Mouse (Mus musculus) spleen, postnatal 36 days (tissue): ENCODE measurements around the gene Leng8.
A peak's percentile ranks its signal among the peaks of the same experiment; 100 is the strongest.

Experiments
- DNase-seq, 2 experiments: peaks; one replicate each; pipeline ENCODE4 v3.0.0; 2022; ENCODE audit warnings: low spot score in 2 of 2, mixed read lengths in 1 of 2

Leng8 gene

DNA sequence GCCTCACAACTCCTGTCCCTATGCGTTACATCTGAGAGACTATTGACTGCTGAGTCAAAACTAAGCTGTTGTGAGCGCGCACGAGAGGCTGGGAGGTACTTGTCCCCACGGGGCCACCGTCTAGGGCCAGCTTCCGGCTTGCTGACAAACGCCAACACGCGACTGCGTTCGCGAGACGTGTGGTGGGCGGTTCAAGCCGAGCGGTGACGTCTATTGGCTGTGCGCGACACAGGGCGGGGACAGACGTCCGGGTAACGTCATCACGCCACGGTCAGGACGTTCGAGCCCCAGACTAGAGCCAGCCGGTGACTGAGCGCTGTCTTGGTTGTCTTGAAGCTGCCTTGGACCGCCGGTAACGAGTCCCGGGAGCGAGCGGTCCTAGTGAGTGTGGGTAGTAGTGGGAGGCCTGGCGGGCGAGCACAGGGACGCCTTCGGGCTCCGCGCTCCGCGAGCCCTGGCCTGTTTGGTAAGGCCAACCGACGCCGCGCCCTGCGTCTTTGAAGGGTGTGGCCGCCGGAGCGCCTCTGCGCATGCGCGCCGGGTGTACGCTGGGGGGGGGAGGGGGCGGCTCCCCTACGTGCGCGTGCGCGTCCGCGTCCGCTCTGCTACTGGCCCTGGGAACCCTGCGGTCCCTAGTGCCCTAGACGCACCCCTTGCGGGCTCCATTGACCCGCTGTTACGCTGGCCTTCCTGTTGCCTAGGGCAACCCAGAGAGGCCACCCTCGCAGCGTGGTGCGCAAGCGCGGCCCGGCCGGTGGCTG is at the start of gene Leng8:
TSS of gene Leng8 (plus strand) at position 269 of the 761 bp plus-strand sequence.
- peak; percentile 98 to 99 for DNase-seq

DNA sequence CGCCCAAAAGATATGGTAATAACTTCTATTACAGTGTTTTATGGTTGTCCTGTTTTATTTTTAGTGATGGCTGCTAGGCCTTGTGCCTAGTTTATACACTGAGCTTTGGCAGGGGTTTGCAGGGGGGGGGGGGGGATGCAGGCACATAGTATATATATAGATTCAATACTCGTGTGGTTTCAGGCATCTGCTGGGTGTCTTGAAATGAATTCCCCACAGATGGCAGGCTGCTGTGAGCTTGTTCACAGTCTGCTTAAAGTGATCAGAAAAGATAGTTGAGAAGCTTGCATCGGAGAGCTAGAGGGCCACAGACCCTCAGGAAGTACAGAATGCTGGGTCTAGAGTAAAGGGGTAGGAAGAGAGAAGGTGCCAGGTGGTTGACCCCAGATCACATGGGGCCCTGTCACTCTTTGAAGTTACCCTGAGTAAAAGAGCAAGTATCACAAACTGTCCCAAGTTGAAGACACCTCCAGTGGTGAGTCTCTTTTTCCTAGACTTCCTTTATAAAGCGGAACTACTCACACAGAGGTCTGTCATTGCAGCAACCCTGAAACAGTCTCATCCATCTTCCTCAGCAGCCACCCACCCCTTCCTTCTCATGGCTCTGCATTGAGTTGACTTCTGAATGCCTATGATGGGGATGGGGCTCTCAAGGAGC is 49.5 kb upstream of the Leng8 start:
- DNase-seq = peak; percentile 24 to 36

DNA sequence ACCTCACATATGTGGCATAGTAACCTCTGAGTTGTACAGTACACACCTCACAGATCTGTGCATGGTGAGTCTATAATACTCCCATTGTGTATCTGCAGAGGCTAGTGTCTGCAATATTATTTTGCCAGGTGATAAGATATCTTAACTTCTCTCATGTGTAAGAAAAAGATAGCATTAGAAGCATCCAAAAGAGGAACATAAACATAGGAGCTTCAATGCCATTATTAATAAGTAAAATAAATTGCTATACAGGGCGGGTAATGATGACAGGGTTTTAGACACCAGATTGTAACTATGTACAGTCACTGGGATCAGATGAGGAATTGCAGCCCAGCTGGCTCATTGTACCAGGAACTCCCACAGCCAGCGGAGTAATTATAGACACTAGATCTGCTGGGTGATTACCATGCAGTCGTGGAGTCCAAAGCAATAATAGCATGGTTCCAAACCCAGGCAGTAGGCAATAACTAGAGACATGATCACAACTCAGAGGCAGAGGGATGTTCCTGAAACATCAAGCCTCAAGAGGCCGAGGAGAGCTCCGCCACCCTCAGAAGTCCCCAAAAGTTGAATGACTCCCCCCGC is 48.9 kb upstream of the Leng8 start:
- no peak for DNase-seq

DNA sequence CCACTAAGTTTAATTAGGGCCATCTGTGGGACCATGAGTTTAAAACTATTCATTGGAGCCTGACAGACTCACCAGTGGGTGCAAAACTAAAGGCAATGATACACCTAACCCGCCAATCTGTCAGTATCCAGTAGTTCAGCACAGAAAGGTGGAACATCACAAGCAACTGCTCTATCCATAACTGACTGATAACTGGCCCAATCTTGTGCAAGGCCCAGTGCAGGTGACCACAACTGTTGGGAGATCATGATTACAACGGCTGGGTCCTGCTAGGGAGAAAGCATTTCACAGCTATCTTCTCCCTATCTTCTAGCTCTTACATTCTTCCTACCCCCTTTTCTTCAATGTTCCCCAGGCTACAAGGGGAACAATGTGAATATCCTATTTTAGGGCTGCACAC is 48.2 kb upstream of the Leng8 start:
- DNase-seq = no peak

DNA sequence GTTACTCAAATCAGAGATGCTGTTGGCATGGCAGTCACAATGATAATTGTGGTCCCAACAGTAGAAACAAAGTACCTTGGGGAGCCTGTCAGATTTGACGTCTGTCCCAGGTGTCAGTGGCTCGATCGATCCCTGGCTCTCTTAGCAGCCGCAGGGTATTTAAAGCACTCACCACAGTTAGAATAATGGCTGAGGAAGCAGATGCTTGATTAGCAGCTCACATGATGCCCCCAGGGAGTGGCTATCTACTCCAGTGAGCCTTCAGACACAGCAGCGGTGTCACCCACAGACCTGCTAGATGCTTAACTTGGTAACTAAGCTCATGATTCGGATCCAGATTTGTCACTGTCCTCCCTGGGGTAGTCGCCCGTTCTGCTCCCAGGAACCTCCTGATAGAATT is 45.7 kb upstream of the Leng8 start:
- DNase-seq = peak; percentile 64 to 65

DNA sequence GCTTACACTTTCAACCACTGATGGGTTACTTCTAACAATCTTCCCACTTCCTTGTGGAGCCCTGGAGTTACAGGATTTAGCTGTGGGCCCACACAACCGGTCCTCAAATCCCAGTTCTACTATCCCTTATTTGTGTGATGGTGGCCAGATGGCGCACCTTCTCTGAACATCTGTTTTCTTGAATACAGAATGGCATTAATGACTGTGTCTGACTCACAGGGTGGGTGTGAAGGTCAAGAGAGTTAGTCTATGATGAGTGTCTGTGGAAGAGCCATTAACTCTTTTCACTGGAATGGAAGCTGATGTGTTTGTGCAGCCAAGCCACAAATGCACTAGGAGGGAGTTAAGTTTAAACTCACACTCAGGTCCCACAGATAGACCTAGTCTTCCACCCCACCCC is 38.5 kb upstream of the Leng8 start:
- DNase-seq = no peak

DNA sequence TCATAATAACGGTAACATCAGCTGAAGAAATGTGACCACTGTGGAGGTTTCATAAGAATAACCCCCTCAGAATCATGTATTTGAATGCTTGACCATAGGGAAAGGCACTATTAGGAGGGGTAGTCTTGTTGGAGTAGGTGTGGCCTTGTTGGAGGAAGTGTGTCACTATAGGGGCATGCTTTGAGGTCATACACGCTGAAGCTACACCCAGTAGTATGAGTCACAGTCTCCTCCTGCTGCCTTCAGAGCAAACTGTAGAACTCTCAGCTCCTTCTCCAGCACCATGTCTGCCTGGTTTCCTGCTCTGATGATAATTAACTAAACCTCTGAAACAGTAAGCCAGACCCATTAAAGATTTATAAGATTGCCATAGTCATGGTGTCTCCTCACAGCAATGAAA is 38.0 kb upstream of the Leng8 start:
- no peak for DNase-seq

DNA sequence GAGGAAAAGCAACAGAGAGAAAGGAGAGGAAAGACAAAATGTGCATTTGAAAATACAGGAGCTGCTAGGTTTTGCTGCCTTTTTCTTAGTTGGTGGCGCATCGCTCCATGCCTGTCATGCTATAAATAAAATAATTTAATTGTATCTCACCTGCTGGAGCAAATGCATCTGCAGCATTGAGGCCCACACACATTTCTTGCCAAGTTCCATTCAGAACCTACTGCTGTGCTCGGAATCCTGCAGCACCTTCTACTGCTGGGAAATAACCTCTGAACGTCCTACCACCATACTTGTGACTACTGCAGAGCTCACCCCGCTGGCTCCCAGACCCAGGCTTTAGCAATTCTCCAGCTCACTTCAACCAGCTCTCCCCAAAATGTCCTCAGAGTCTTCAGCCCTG is 35.7 kb upstream of the Leng8 start:
- no peak for DNase-seq

DNA sequence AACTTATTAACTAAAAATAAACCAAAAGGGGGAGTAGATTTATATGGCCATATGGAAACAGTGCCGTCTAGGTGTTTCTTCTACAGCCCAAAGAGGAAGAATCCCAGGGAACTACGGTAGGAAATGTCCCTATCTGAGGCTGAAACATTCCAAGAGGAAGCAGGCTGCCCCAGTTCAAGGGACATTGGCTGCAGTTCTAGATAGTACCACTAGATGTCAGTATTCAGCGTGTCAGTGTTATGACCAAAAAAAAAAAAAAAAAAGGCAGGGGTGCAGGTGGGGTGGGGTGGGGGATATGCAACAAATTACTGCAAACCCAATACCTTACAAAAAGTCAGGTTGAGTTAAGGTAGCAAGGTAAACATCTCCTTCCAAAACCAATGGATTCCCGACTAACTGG is 33.4 kb upstream of the Leng8 start:
- DNase-seq = no peak

DNA sequence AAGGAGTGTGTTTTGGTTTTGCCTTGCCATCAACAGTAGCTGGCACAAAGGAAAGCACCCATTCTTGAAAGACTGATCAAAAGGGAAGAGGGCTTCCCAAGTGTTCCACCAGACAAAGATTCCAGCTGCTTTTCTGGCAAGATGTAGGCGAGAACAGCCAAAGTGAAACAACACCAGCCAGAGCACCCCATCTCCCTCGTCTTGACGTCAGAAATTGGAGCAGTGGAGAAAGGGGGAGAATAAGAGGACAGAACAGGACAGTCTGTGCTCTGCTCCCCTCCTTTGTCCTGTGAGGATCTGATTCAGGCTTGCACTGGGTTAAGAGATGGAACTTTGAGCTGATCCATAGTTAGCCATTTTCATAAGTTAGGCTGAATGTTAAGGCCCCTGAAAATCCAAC is 25.1 kb upstream of the Leng8 start:
- no peak for DNase-seq

DNA sequence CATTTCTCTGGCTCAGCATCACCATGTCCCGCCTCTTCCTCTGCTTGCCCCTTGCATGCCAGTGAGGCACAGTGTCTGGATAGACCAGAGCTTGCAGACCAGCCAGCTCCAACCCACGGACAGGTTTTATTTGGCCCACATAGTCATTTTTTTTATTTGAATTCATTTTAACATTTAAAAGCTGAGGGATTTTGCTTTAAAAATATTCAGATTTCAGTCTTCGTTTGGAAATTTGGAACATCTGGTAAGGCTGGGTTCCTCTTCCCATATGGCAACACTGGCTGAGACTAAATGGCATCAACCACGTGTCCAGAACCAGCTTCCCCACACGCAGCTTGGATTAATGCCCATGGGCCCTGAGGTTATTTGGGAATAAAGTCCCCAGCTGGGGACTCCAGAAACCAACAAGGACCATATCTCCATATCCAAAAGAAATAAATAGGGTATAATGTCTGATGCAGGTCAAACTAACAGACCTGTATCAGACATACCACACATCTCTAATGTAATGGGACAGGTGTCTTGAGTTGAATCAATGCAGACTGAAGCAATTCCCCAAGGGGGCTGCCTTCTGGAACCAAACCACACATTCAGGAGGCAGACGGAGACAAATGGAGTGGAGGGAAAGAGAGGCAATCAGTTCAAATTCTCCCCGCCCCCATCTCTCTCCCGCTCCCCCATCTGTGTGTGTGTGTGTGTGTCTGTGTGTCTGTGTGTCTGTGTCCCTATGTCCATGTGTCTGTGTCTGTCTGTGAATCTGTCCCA is 19.6 kb upstream of the Leng8 start:
- no peak for DNase-seq

DNA sequence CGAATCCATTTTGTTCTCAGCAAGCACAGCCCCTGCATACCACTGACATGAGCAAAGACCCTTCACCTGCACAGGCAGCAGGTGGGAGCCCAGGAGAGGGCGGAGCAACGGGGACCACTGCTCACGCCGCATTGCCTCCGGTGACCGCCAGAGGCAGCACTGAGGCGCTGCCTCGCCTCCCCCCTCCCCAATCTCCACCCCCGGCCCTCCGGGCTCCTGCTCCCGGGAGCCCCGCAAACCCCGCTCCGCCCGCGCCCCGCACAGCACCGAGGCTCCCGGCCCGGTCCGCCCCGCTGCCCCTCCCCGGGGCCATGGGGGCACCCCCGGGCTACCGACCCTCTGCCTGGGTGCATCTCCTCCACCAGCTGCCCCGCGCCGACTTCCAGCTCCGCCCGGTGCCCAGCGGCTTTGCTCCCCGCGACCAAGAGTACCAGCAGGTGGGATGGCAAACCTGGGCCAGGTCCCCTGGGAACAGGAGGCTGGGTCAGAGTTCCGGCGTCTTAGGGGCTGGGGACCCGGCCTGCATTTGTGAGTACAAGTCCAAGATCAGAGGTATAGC is 17.4 kb upstream of the Leng8 start, which contains the start of gene Ttyh1:
TSS of gene Ttyh1 (plus strand) at position 65 of the 559 bp plus-strand sequence.
- DNase-seq = no peak

DNA sequence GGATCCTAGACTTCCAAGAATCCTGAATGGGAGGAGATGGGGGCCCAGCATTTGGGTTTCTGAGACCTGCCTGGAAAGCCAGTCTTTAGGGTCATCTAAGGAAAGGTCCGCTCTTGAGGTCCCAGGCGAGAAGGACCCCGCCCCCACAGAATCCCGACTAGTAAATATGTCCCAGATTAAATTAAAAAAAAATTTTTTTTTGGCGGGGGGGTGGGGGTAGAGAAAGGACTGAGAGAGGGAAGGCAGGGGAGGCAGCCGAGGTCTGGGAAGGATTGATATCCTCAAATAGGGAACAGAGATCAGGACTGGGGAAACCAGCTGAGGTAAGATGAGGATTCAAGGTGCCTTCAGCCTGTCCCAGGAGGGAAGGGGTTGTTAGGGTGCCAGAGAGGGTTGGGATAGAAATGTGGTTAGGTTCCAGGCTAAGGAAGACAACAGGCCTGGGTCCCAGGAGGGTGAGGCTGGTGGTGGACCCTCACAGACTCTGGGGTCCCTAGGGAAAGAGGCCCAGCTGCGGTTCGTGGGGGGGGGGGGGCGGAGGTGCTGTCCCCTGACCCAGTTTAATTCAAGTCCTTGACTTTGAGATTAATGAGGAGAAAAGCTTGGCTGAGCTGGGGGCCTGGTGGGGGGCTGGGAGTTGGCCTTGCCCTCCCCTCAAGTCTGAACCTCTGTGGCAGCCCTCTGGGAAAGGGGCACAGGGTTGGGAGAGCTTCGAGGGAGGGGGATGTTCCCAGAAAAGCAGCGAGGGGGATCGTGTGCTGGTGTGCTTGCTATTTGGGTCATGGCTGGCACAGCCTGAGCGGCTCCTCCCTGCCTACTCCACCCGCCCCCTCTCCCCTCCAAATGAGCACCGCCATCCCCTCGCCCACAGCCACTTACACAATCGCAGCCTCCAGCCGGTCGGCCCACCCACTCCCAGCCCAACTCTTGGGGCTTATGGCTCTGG is 16.6 kb upstream of the Leng8 start:
- DNase-seq = no peak

DNA sequence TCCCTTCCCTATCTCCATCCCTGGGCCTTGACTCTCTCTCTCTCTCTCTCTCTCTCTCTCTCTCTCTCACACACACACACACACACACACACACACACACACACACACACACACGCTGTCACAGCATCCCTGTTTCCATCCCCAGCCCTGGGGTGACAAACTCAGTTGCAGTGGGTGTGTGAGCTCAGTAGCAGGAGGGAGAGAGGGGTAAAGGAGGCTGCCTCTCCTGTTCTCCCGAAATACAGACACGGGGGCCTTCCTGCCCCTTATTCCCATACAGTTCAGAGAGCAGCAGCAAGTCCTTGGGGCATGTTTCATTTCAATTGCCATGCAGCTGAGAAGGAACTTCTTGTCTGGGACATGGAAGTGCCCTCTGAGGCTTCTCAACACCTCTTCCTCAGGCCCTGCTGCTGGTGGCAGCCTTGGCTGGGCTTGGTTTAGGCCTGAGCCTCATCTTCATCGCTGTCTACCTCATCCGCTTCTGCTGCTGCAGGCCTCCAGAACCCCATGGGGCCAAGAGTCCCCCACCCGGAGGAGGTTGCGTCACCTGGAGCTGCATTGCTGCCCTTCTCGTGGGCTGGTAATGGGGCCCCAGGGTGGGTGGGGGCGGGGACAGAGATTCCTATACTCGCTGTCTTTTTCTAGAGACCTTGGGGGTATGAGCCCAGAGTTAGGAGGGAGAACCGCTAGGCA is 14.6 kb upstream of the Leng8 start:
- no peak for DNase-seq

DNA sequence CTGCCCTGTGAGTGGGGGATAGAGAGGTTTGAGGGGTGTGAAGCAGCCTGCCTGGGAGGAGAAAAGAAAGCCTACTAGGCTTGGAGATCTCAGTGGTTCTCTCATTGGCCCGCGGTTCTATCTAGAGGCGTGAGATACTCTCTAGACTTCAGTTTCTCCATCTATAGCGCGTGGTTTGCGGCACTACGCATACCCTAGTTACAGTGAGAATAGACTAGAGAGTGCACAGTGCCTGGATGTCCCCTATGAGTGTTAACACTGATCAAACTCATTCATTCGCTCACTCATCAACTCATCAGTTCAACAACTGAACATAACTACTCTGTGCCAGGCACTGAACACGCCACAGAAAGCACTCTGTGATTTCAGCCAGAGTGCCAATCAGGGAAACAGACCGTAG is 14.1 kb upstream of the Leng8 start:
- DNase-seq = no peak

DNA sequence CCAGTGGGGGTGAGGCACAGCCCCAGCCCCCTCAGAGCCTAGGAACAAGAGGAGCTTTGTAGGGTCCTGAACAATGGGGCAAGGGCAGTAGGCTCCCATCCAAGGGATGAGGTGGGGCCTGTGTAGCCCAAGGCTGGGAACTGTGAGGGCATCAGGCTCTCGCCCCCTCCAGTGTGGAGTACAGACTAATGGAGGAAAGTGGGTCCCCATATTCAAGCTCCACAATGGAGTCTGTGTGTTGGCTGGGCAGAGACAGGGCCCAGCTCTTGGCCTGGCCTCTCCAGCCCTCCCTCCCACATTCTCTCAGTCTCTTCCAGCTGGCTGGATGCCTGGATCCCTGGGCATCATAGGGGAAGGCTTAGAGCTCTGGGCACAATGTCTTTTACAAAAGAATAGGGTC is 13.1 kb upstream of the Leng8 start:
- no peak for DNase-seq

DNA sequence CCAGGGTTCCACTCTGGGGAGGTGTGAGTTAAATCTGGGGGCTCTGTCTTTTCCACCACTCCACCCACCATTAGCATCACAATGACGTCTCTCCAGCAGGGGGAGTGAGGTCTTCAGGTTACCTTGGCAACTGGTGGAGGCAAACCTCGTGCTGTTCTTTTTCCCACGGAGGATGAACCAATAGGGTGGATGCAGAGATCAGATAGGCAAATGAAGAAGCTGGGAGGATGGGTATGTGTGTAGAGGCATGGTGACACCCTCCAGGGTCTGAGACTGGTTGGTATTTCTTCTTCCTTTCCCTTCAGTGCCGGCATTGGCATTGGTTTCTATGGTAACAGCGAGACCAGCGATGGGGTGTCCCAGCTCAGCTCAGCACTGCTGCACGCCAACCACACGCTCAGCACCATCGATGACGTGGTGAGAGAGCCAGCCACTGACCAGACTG is 12.5 kb upstream of the Leng8 start:
- DNase-seq = peak; percentile 36 to 39

DNA sequence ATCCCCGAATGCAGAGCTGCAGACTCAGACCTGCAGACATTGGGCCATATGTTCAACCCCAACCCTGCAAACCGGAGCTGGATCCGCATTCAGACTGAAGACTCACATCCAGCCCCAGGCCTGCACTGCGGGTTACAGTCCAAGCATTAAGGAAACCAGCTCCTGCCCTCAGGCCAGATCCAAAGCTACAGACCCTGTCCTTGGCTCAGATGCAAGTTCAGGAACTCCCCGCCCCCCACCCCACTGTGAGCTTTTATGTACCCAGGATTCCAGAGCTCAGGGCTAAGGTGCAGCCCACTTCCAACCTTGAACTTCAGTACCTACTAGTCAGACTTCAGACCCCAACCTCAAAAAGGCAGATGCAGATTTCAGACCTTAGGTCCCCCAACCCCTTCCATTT is 12.0 kb upstream of the Leng8 start:
- DNase-seq = no peak

DNA sequence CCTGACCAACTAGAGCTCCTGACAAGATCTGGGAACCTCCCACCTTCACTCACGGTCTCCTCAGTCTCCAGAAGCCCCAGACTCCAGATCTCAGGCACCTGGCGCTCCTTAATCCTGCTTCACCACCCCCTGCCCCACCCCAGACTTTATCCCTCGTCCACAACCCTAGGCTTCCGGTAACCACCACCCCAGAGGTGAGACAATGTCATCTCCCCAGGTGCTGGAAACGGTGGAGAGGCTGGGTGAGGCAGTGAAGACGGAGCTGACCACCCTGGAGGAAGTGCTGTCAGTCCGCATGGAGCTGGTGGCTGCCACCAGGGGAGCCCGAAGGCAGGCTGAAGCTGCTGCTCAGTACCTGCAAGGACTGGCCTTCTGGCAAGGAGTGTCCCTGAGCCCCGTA is 11.5 kb upstream of the Leng8 start:
- DNase-seq = no peak
